Mouse (Mus musculus) stomach, embryonic 14.5 days (tissue): ENCODE measurements around the gene Padi4. TPM values are rescaled to one million over a fixed set of nuclear protein-coding genes. Genes with fewer than 3 reads are reported as not detected.

Source experiments
- ATAC-seq: fragments of 200-750 bp; cut with Nextera tagmentation; 2 replicates; pipeline ENCODE4 v1.8.0; 2017; ENCODE audit warnings: low read depth, moderate TSS enrichment; ENCODE audit not compliant: insufficient number of reproducible peaks, insufficient read depth, low FRiP score
- H3K27ac ChIP-seq: fragments of 300-500 bp; sonication (generic); 2 replicates; pipeline ENCODE4 v1.5.1; 2014; ENCODE audit warnings: mild to moderate bottlenecking, low read length, moderate library complexity, mixed read lengths
- H3K27me3 ChIP-seq: fragments of 300-500 bp; sonication (generic); 2 replicates; pipeline ENCODE4 v1.6.1; 2014; ENCODE audit warnings: low read length, control low read depth, mixed read lengths; ENCODE audit not compliant: control insufficient read depth, insufficient read depth
- H3K36me3 ChIP-seq: fragments of 300-500 bp; sonication (generic); 2 replicates; pipeline ENCODE4 v1.6.1; 2014; ENCODE audit warnings: mild to moderate bottlenecking, control low read depth, low read length, moderate library complexity, mixed read lengths; ENCODE audit not compliant: control insufficient read depth, insufficient read depth
- H3K4me1 ChIP-seq: fragments of 300-500 bp; sonication (generic); 2 replicates; pipeline ENCODE4 v1.6.1; 2014; ENCODE audit warnings: low read length, control low read depth, mixed read lengths; ENCODE audit not compliant: control insufficient read depth, insufficient read depth
- H3K4me2 ChIP-seq: fragments of 300-500 bp; sonication (generic); replicated peaks from 2 replicates; pipeline ENCODE4 v1.6.1; 2014; ENCODE audit warnings: low read depth, low read length, control low read depth
- H3K4me3 ChIP-seq: fragments of 300-500 bp; sonication (generic); 2 replicates; pipeline ENCODE4 v1.5.1; 2014; ENCODE audit warnings: low read depth, low read length, control low read depth
- H3K9ac ChIP-seq: fragments of 300-500 bp; sonication (generic); replicated peaks from 2 replicates; pipeline ENCODE4 v1.6.1; 2014; ENCODE audit warnings: low read depth, mild to moderate bottlenecking, control low read depth, low read length, moderate library complexity, mixed read lengths
- H3K9me3 ChIP-seq: fragments of 300-500 bp; sonication (generic); 2 replicates; pipeline ENCODE4 v1.6.1; 2016; ENCODE audit warnings: low read depth, low read length, control low read depth; ENCODE audit not compliant: control insufficient read depth
- WGBS: fragments of 180-500 bp; shearing (Covaris S2); extraction: QIAGEN DNeasy Blood & Tissue Kit; methylation state at CpG from one replicate; pipeline ENCODE4 v1.1.7; 2014; 5-methylcytosine and 5-hydroxymethylcytosine counted together
- polyA plus RNA-seq: library from polyadenylated mRNA; unstranded; fragments of >200 nt; fragmentation: Nextera tagmentation; extraction: Ambion mirVana; gene quantifications from 2 replicates; pipeline ENCODE4 v1.2.1, GENCODE M21; 2014

Padi4 gene
- polyA plus RNA-seq, 1 experiment from 2014 or later = 1.7 TPM

DNA sequence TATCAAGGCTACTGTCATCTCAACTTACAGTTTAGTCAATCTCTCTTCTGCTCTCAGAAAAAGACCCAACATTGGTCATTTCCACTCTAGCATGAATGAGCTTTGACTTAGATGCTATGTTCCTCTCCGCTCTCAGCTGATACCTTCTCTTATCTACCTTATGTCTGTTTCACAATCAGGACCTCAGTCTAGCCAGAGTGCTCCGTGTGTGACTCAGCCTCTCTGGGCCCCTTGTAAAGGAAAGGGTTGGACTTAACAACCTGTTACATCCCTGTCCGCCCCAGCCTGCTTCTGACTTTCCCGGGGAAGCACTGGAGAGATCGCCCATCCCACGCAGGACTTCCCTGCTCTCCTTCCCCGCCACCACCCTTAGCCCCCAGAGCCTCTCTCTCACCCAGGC is 18.5 kb upstream of the Padi4 start:
- ATAC-seq = no peak
- Histone ChIP-seq H3K27ac (no peak overlapping the region), H3K9me3 (no peaks in the 10 kb centered on the region), H3K36me3 (no peaks in the 10 kb centered on the region), H3K4me2 (no peak overlapping the region), H3K4me1 (no peaks in the 10 kb centered on the region), H3K4me3 (no peak overlapping the region), H3K9ac (no peak overlapping the region), H3K27me3 (no peaks in the 10 kb centered on the region)
- 85% methylated on average over 7 of the region's 7 CpGs for WGBS

- no peak for ATAC-seq
- H3K4me2 ChIP-seq = no peak overlapping the region
- no peaks in the 10 kb centered on the region for H3K27me3 ChIP-seq
- H3K27ac ChIP-seq = no peak overlapping the region
- H3K9ac ChIP-seq = no peak overlapping the region
- H3K4me3 ChIP-seq = no peak overlapping the region
- H3K4me1 ChIP-seq = no peaks in the 10 kb centered on the region
- no peaks in the 10 kb centered on the region for H3K9me3 ChIP-seq
- H3K36me3 ChIP-seq = no peaks in the 10 kb centered on the region
- WGBS = 78% methylated on average over 16 of the region's 16 CpGs
Observed at GRCm38 (mm10) chr4:140791071-140791470, 17.0 kb upstream of the Padi4 start.

DNA sequence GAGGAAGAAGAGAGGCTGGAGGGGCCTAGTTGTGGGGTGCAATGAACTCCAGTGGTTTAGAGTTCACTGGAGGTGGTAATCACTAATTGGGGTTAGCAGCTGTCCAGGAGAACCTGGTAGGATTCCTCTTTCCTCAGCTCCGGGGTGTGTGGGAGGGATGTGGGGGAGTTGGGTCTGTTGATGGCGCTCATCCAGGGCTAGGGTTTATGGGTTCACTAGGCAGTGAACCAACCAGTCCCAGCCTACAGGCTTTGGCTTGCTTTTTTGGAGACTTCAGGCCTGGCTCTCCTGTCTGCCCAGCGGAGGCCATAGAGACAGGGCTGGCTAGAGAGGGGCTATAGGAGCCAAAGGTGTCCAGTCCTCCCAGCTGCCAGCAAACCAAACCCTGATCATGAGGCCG is 15.9 kb upstream of the Padi4 start:
- 76% methylated on average over 4 of the region's 4 CpGs for WGBS
- no peaks in the 10 kb centered on the region for H3K9me3 ChIP-seq
- H3K4me3 ChIP-seq = no peak overlapping the region
- H3K4me2 ChIP-seq = no peak overlapping the region
- H3K36me3 ChIP-seq = no peaks in the 10 kb centered on the region
- H3K27ac ChIP-seq = no peak overlapping the region
- ATAC-seq = no peak
- no peaks in the 10 kb centered on the region for H3K27me3 ChIP-seq
- H3K9ac ChIP-seq = no peak overlapping the region
- no peaks in the 10 kb centered on the region for H3K4me1 ChIP-seq

DNA sequence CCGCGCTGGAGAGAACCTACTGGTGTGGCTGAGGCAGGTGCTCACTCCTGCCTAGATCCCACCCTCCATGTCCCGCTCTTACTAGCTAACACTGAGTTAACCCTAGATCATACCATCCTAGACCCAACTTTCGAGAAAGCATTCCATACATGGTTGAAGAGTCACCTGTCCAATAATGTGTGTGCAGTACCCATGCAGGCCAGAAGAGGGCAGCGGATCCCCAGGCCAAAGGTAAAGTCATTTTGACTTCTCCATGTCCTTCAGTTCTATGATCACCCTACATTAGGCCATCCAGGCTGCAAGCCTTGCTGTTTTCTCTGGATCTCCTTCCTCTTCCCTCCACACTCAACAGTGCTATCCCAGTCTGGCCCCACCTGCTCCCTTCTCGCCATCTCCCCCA is 14.9 kb upstream of the Padi4 start:
- ATAC-seq = no peak
- Histone ChIP-seq H3K4me1 (no peaks in the 10 kb centered on the region), H3K4me3 (no peak overlapping the region), H3K36me3 (no peaks in the 10 kb centered on the region), H3K27me3 (no peaks in the 10 kb centered on the region), H3K9me3 (no peaks in the 10 kb centered on the region), H3K4me2 (no peak overlapping the region), H3K27ac (no peak overlapping the region), H3K9ac (no peak overlapping the region)
- whole genome bisulfite sequencing = 40% methylated on average over 6 of the region's 6 CpGs

- ATAC-seq = no peak
- WGBS = 79% methylated on average over 6 of the region's 6 CpGs
- Histone ChIP-seq H3K27me3 (no peaks in the 10 kb centered on the region), H3K9ac (no peak overlapping the region), H3K9me3 (no peaks in the 10 kb centered on the region), H3K27ac (no peak overlapping the region), H3K36me3 (no peaks in the 10 kb centered on the region), H3K4me2 (no peak overlapping the region), H3K4me1 (no peaks in the 10 kb centered on the region), H3K4me3 (no peak overlapping the region)
Observed at GRCm38 (mm10) chr4:140788264-140788663, 14.2 kb upstream of the Padi4 start.

DNA sequence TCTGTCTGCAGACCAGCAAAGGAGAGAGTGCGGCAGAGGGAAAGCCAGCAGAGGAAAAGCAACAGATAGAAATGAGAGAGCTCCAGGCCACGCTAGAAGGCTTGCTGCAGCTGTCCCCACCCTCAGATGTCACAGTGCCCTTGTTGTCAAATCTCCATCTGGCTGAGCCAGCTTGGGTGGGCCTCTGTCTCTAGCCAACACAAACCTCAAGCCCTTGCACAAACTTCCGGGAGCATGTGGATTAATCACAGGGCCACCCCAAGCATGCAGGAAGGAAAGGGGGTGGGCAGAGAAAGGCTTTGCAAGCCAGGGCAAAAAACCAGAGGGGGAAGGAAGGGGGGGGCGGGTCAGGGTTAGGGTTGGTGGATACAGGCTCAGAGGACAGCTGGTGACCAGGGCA is 13.4 kb upstream of the Padi4 start:
- H3K4me2 ChIP-seq = no peak overlapping the region
- ATAC-seq = no peak

DNA sequence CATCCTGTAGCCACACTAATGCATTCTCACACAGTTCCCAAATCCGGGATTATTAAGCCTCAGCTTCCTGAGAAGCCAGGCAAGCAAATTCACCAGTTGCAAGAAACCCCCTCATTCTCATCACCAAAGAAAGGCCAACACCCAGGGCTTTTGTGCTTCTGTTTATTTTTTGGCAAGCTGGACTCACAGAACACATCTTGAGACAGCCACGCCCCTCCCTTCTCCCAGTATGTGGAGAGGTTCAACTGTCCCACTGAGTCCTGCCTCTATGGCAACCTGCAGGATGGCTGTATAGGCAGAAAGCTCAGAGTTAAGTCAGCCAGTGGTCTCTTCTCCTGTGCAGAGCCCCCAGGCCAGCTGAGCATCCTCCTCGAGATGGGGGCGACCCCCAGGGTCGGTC is 11.2 kb upstream of the Padi4 start:
- no peaks in the 10 kb centered on the region for H3K27me3 ChIP-seq

More for the DNA sequence above, 13.4 kb upstream of the Padi4 start:
- Histone ChIP-seq H3K27ac (no peak overlapping the region), H3K4me3 (no peak overlapping the region), H3K9ac (no peak overlapping the region), H3K36me3 (no peaks in the 10 kb centered on the region), H3K4me1 (no peaks in the 10 kb centered on the region), H3K9me3 (no peaks in the 10 kb centered on the region), H3K27me3 (no peaks in the 10 kb centered on the region)
- WGBS = 64% methylated on average over 4 of the region's 4 CpGs

DNA sequence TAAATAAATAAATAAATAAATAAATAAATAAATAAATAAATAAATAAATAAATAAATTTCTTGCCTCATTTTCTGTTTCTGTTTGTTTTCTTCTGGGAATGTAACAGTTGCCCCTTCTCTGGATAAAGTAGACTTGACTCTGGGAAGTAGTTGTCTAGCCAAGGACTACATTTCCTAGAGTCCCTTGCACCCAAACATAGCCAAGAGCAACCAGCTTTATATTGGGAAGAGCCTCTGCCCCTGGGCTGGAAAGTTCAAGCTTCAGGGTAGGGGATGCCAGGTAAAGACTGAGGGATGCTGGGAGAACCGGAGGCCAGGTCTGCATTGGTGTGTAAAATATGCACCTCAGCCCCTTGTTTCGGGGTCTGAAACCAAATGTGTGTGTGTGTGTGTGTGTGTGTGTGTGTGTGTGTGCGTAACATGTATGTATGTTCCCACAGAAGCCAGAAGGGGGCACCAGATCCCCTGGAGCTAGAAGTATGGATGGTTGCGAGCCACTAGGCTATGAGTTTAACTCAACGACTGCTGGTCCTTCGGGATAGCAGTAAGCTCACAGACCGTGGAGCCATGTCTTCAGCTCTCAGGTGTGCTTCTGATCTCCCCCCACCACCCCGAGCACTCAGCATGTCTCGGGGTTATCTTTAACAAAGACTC is 10.4 kb upstream of the Padi4 start:
- Histone ChIP-seq H3K9me3 (no peaks in the 10 kb centered on the region; the same call in 1 of the 2 replicates), H3K27me3 (no peaks in the 10 kb centered on the region), H3K4me3 (no peak overlapping the region), H3K9ac (no peak overlapping the region), H3K4me1 (no peaks in the 10 kb centered on the region), H3K4me2 (no peak overlapping the region), H3K36me3 (no peaks in the 10 kb centered on the region), H3K27ac (no peak overlapping the region)
- ATAC-seq = no peak
- WGBS = 93% methylated on average over 9 of the region's 9 CpGs

More for the DNA sequence above, 11.2 kb upstream of the Padi4 start:
- no peaks in the 10 kb centered on the region for H3K4me1 ChIP-seq
- 76% methylated on average over 5 of the region's 5 CpGs for WGBS
- no peak overlapping the region for H3K4me3 ChIP-seq
- H3K4me2 ChIP-seq = no peak overlapping the region
- H3K27ac ChIP-seq = no peak overlapping the region
- no peak overlapping the region for H3K9ac ChIP-seq
- no peaks in the 10 kb centered on the region for H3K36me3 ChIP-seq
- ATAC-seq = no peak
- no peaks in the 10 kb centered on the region; the same call in 1 of the 2 replicates for H3K9me3 ChIP-seq

GRCm38 (mm10) chr4:140782821-140783220 is 8.8 kb upstream of the Padi4 start:
- no peak overlapping the region for H3K9ac ChIP-seq
- no peaks in the 10 kb centered on the region for H3K36me3 ChIP-seq
- no peaks in the 10 kb centered on the region for H3K27me3 ChIP-seq
- H3K27ac ChIP-seq = no peak overlapping the region
- H3K9me3 ChIP-seq = no peaks in the 10 kb centered on the region; the same call in 1 of the 2 replicates
- ATAC-seq = no peak
- H3K4me2 ChIP-seq = no peak overlapping the region
- no peaks in the 10 kb centered on the region for H3K4me1 ChIP-seq
- no peak overlapping the region for H3K4me3 ChIP-seq
- WGBS = 86% methylated on average over 9 of the region's 9 CpGs
